Mouse (Mus musculus) stomach, embryonic 16.5 days (tissue): ENCODE measurements around the gene Btbd19. TPM values are rescaled to one million over a fixed set of nuclear protein-coding genes. Genes with fewer than 3 reads are reported as not detected.
A peak's percentile ranks its signal among the peaks of the same experiment; 100 is the strongest.

Experiments used
- ATAC-seq: fragments of 200-750 bp; cut with Nextera tagmentation; 2 replicates; pipeline ENCODE4 v1.8.0; 2017; ENCODE audit warnings: moderate number of reproducible peaks, moderate TSS enrichment; ENCODE audit not compliant: insufficient read depth, low FRiP score
- H3K27ac ChIP-seq: fragments of 300-500 bp; sonication (generic); 2 replicates; pipeline ENCODE4 v1.5.1; 2014; ENCODE audit warnings: low read length
- H3K27me3 ChIP-seq: fragments of 300-500 bp; sonication (generic); 2 replicates; pipeline ENCODE4 v1.6.1; 2014; ENCODE audit warnings: low read length, control low read depth, mixed read lengths; ENCODE audit not compliant: control insufficient read depth, insufficient read depth
- H3K36me3 ChIP-seq: fragments of 300-500 bp; sonication (generic); 2 replicates; pipeline ENCODE4 v1.6.1; 2014; ENCODE audit warnings: low read length; ENCODE audit not compliant: control insufficient read depth, insufficient read depth
- H3K4me1 ChIP-seq: fragments of 300-500 bp; sonication (generic); 2 replicates; pipeline ENCODE4 v1.6.1; 2014; ENCODE audit warnings: low read length, control low read depth, mixed read lengths; ENCODE audit not compliant: control insufficient read depth, insufficient read depth
- H3K4me2 ChIP-seq: fragments of 300-500 bp; sonication (generic); 2 replicates; pipeline ENCODE4 v1.6.1; 2014; ENCODE audit warnings: low read depth, low read length, mixed read lengths
- H3K4me3 ChIP-seq: fragments of 300-500 bp; sonication (generic); replicated peaks from 2 replicates; pipeline ENCODE4 v1.5.1; 2014; ENCODE audit warnings: mild to moderate bottlenecking, low read length
- H3K9ac ChIP-seq: fragments of 300-500 bp; sonication (generic); 2 replicates; pipeline ENCODE4 v1.6.1; 2014; ENCODE audit warnings: low read length
- H3K9me3 ChIP-seq: fragments of 300-500 bp; sonication (generic); replicated peaks from 2 replicates; pipeline ENCODE4 v1.6.1; 2016; ENCODE audit warnings: low read length, control low read depth; ENCODE audit not compliant: control insufficient read depth
- WGBS: fragments of 180-500 bp; shearing (Covaris S2); extraction: QIAGEN DNeasy Blood & Tissue Kit; methylation state at CpG from one replicate; pipeline ENCODE4 v1.1.7; 2014; 5-methylcytosine and 5-hydroxymethylcytosine counted together
- polyA plus RNA-seq: library from polyadenylated mRNA; unstranded; fragments of >200 nt; fragmentation: Nextera tagmentation; extraction: Ambion mirVana; gene quantifications from 2 replicates; pipeline ENCODE4 v1.2.1, GENCODE M21; 2015

The Btbd19 gene
- polyA plus RNA-seq, 1 experiment from 2014 or later: 6.6 TPM

DNA sequence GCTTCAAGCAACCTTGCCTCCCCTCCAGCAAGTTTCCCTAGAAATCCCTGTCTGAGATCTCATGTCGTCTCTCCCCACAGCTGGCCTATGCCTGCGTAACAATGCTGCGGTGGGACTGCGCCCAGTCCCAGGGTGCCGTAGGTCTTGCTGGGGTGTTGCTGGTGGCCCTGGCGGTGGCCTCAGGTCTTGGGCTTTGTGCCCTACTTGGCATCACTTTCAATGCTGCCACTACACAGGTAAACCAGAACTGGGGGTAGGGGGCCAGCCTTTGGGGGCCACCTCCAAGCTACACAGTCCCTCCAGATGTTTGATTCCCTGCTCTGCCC is 17.0 kb downstream of the Btbd19 start:
- 93% methylated on average over 6 of the region's 6 CpGs for WGBS
- no peak overlapping the region for H3K4me2 ChIP-seq
- H3K27me3 ChIP-seq: no peaks in the 10 kb centered on the region
- no peaks in the 10 kb centered on the region for H3K4me1 ChIP-seq
- peaks cover 3% of the 10 kb centered on the region; the same call in 1 of the 2 replicates for H3K36me3 ChIP-seq
- no peak overlapping the region for H3K27ac ChIP-seq
- no peak overlapping the region for H3K9ac ChIP-seq
- no peak for ATAC-seq
- no peaks in the 10 kb centered on the region for H3K9me3 ChIP-seq
- H3K4me3 ChIP-seq: no peak overlapping the region

- Histone ChIP-seq H3K4me2 (no peak overlapping the region), H3K27me3 (no peaks in the 10 kb centered on the region), H3K9me3 (no peaks in the 10 kb centered on the region), H3K4me3 (no peak overlapping the region), H3K4me1 (no peaks in the 10 kb centered on the region), H3K27ac (no peak overlapping the region), H3K9ac (no peak overlapping the region), H3K36me3 (peaks cover 3% of the 10 kb centered on the region; the same call in 1 of the 2 replicates)
- no peak for ATAC-seq
- WGBS: 91% methylated on average over 18 of the region's 18 CpGs
Observed at GRCm38 (mm10) chr4:117107813-117108523, 17.6 kb downstream of the Btbd19 start.

GRCm38 (mm10) chr4:117105127-117105526 is 20.4 kb downstream of the Btbd19 start:
- no peak overlapping the region for H3K4me2 ChIP-seq
- H3K4me3 ChIP-seq: no peak overlapping the region
- H3K27me3 ChIP-seq: no peaks in the 10 kb centered on the region
- H3K27ac ChIP-seq: no peak overlapping the region
- no peaks in the 10 kb centered on the region for H3K9me3 ChIP-seq
- H3K4me1 ChIP-seq: no peaks in the 10 kb centered on the region
- no peak overlapping the region for H3K9ac ChIP-seq
- H3K36me3 ChIP-seq: peaks cover 3% of the 10 kb centered on the region; the same call in 1 of the 2 replicates
- ATAC-seq: no peak
- WGBS: 63% methylated on average over 10 of the region's 10 CpGs

DNA sequence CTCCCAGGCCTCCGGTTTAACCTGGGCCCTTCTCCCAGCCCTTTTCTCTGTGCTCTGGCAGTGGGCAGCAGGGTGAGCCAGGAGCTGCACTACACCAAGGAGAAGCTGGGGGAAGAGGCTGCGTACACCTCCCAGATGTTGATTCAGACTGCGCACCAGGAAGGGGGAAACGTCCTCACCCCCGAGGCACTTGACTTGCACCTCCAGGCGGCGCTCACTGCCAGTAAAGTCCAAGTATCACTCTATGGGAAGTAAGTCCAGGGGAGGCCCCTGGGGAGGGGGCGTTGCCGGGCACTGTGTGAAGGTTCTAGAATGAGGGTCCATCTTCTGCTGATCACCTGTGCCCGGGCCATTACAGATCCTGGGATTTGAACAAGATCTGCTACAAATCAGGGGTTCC is 20.9 kb downstream of the Btbd19 start:
- no peak overlapping the region for H3K4me3 ChIP-seq
- H3K27me3 ChIP-seq: no peaks in the 10 kb centered on the region
- no peak for ATAC-seq
- no peak overlapping the region for H3K9ac ChIP-seq
- no peaks in the 10 kb centered on the region for H3K9me3 ChIP-seq
- H3K4me1 ChIP-seq: no peaks in the 10 kb centered on the region
- H3K36me3 ChIP-seq: peaks cover 3% of the 10 kb centered on the region; the same call in 1 of the 2 replicates
- WGBS: 82% methylated on average over 10 of the region's 10 CpGs
- no peak overlapping the region for H3K4me2 ChIP-seq
- no peak overlapping the region for H3K27ac ChIP-seq

DNA sequence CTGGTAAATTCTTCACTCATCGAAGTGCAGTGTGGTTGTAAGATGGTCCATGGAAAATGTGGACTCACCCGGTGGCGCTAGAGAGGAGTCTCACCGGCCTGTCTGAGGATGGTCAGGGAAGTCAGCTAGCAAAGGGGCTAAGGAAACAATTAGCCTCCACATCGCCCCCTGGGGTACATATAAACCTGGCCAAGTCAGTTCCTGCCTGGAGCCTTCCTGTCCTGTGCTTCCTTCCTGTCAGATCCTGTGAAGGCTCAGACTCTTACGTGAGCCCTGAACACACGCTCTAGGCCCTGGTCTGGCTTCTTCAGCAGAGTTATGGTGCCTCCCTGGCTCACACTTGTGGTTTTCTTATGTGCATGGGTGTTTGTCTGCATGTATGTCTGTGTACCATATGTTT is 24.3 kb downstream of the Btbd19 start:
- H3K27ac ChIP-seq: no peak overlapping the region
- no peaks in the 10 kb centered on the region for H3K36me3 ChIP-seq

DNA sequence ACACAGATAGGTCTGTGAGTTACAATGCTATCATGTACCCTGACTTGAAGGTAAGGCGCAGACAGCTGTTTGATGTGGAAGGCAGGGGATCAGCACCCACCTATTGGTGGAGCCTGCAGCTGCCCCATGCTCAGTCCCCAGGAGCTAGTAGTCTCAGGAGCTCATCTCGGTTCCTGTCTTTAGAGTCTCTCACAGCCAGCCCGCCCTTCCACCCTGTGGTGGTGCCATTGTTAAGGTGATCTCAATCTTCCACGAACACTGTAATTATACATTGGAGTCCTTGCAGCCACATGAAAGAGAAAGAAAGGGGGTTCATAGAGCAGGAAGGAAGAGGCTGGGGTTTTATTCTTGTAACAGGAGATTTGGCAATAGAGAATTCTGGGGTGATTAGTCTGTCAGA is 25.5 kb downstream of the Btbd19 start:
- Histone ChIP-seq H3K27ac (no peak overlapping the region), H3K4me3 (no peak overlapping the region), H3K9me3 (no peaks in the 10 kb centered on the region), H3K27me3 (no peaks in the 10 kb centered on the region), H3K4me1 (peaks cover 8% of the 10 kb centered on the region; the same call in 1 of the 2 replicates), H3K36me3 (no peaks in the 10 kb centered on the region), H3K9ac (no peak overlapping the region), H3K4me2 (no peak overlapping the region)
- WGBS: 79% methylated on average over 4 of the region's 4 CpGs
- ATAC-seq: no peak

More for the DNA sequence above, 24.3 kb downstream of the Btbd19 start:
- no peaks in the 10 kb centered on the region for H3K9me3 ChIP-seq
- WGBS: 48% methylated on average over 7 of the region's 7 CpGs
- H3K4me2 ChIP-seq: no peak overlapping the region
- no peak for ATAC-seq
- H3K4me1 ChIP-seq: peaks cover 7% of the 10 kb centered on the region; the same call in 1 of the 2 replicates
- no peaks in the 10 kb centered on the region for H3K27me3 ChIP-seq
- H3K9ac ChIP-seq: no peak overlapping the region
- no peak overlapping the region for H3K4me3 ChIP-seq

DNA sequence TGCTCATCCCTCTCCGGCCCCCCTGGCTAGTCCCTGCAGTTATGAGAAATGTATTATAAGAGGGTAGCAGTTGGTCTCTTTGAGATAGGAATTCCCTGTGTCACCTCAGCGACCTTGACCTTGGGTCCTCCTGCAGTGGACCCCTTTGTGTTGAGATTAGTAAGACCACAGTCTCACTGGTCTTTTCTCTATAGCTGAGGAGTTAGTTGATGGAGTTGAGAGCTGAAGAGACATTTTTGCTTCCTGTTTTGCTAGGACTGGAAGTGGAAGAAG is 26.8 kb downstream of the Btbd19 start:
- Histone ChIP-seq H3K9ac (no peak overlapping the region), H3K36me3 (no peaks in the 10 kb centered on the region), H3K4me3 (no peak overlapping the region), H3K4me2 (peak overlapping the region; percentile 67; the same call in 1 of the 2 replicates), H3K27ac (peak overlapping the region; percentile 67), H3K9me3 (no peaks in the 10 kb centered on the region), H3K27me3 (no peaks in the 10 kb centered on the region), H3K4me1 (peaks cover 12% of the 10 kb centered on the region; the same call in 1 of the 2 replicates)
- no peak for ATAC-seq
- 48% methylated on average over 2 of the region's 2 CpGs for WGBS

GRCm38 (mm10) chr4:117097969-117098763 is 27.4 kb downstream of the Btbd19 start:
- peak; percentile 55; the same call in 1 of the 2 replicates for ATAC-seq
- Histone ChIP-seq H3K4me3 (peak overlapping the region; percentile 61; the same call in 1 of the 2 replicates), H3K27me3 (no peaks in the 10 kb centered on the region), H3K9ac (no peak overlapping the region), H3K4me2 (peak overlapping the region; percentile 67), H3K27ac (peak overlapping the region; percentile 67), H3K36me3 (no peaks in the 10 kb centered on the region), H3K4me1 (peaks cover 12% of the 10 kb centered on the region; the same call in 1 of the 2 replicates), H3K9me3 (no peaks in the 10 kb centered on the region)
- WGBS: 45% methylated on average over 8 of the region's 8 CpGs

GRCm38 (mm10) chr4:117096666-117097065 is 28.9 kb downstream of the Btbd19 start:
- peak overlapping the region; percentile 80; the same call in 1 of the 2 replicates for H3K27ac ChIP-seq
- H3K9ac ChIP-seq: peak overlapping the region; percentile 74
- H3K4me1 ChIP-seq: peaks cover 12% of the 10 kb centered on the region; the same call in 1 of the 2 replicates
- ATAC-seq: no peak
- peak overlapping the region; percentile 67 for H3K4me2 ChIP-seq
- H3K4me3 ChIP-seq: peak overlapping the region; percentile 61
- no peaks in the 10 kb centered on the region for H3K36me3 ChIP-seq
- H3K27me3 ChIP-seq: no peaks in the 10 kb centered on the region
- H3K9me3 ChIP-seq: no peaks in the 10 kb centered on the region
- 11% methylated on average over 5 of the region's 5 CpGs for WGBS
